ENCODE assay signal across 25 mouse cellular contexts in genomic region chr15:102302542-102302941, GRCm38 (mm10). TPM values are rescaled to one million over a fixed set of nuclear protein-coding genes. Genes with fewer than 3 reads are reported as not detected.
DNase-seq lines count a peak whose midpoint lies in the region; ATAC-seq and TF ChIP-seq lines count a peak whose summit lies in the region.
"Had no signal": no experiment of that assay in that cellular context is flagged by ENCODE, and none has a peak within 500 bp of the region (broad histone marks: within the 10 kb centered on the region; RNA-seq: fewer than 3 reads in every experiment).

No protein-coding gene starts in this region.

- no peak overlapping the region for H3K4me2 ChIP-seq in lung, embryonic 16.5 days (ENCODE audit: low read depth, low read length)
- H3K4me2 ChIP-seq in stomach, postnatal 0 days (replicated peaks; ENCODE audit: low read depth) = no peak overlapping the region
- H3K4me2 ChIP-seq: hindbrain, embryonic 12.5 days; midbrain, embryonic 11.5 days had no signal

- peak; percentile 93 for DNase-seq in heart, embryonic 10.5 days (ENCODE audit: low spot score)
- DNase-seq in heart, adult 8-10 months (ENCODE audit: low spot score) = no peak
- DNase-seq in heart, postnatal 10 days = peak; percentile 68 to 70
- DNase-seq in stomach, postnatal 0 days (ENCODE audit: low spot score) = no peak
- DNase-seq in gastrocnemius, adult 18-20 months (ENCODE audit: low spot score) = no peak
- no peak for DNase-seq in gastrocnemius, adult 2 months
- DNase-seq: adrenal gland, postnatal 36 days; cerebellum, adult 2 months; kidney, adult 18-20 months; layer of hippocampus, postnatal 36 days; left cerebral cortex, postnatal 4 days; liver; retina, postnatal 1 day had no signal

- H3K4me3 ChIP-seq in heart, embryonic 10.5 days = no peak overlapping the region
- H3K4me3 ChIP-seq in lung, embryonic 16.5 days (ENCODE audit: low read length) = no peak overlapping the region
- no peak overlapping the region for H3K4me3 ChIP-seq in stomach, postnatal 0 days (ENCODE audit: low read depth, low read length)
- H3K4me3 ChIP-seq in gastrocnemius, adult 2 months = no peak overlapping the region
- H3K4me3 ChIP-seq: embryonic facial prominence, embryonic 10.5 days; hindbrain, embryonic 12.5 days had no signal

- no peak for TF ChIP-seq EP300 in stomach, postnatal 0 days (optimal IDR thresholded peaks at IDR 0.05)

- peak; percentile 91 for ATAC-seq in lung, embryonic 16.5 days (ENCODE audit: low read depth)
- 0 out of 2 replicates have a peak, but pooled peaks have one; percentile 36 for ATAC-seq in stomach, postnatal 0 days (ENCODE audit: low FRiP score, low TSS enrichment)
- ATAC-seq in megakaryocyte progenitor cell, adult 5-6 weeks (replicated peaks; ENCODE audit: poor library complexity) = no peak
- ATAC-seq: forebrain, embryonic 14.5 days had no signal

- H3K9me3 ChIP-seq in heart, embryonic 10.5 days = no peaks in the 10 kb centered on the region
- no peaks in the 10 kb centered on the region for H3K9me3 ChIP-seq in lung, embryonic 16.5 days (ENCODE audit: control insufficient read depth, low read length)
- H3K9me3 ChIP-seq in stomach, postnatal 0 days (ENCODE audit: control insufficient read depth, low read length) = no peaks in the 10 kb centered on the region
- H3K9me3 ChIP-seq: embryonic facial prominence, embryonic 10.5 days; hindbrain, embryonic 12.5 days had no signal

- intact Hi-C loops in heart, postnatal 10 days (cut with DNase I) = loop anchor here (2.0 kb wide), 1 partner anchor 20 kb away; no protein-coding TSS in a partner anchor
- intact Hi-C loops in gastrocnemius, adult 2 months (cut with DNase I) = no loop called here

- H3K4me1 ChIP-seq in heart, embryonic 10.5 days = peaks cover 3% of the 10 kb centered on the region; the same call in 1 of the 2 replicates
- no peaks in the 10 kb centered on the region for H3K4me1 ChIP-seq in lung, embryonic 16.5 days (replicated peaks; ENCODE audit: control insufficient read depth, insufficient read depth, low read length)
- no peaks in the 10 kb centered on the region for H3K4me1 ChIP-seq in stomach, postnatal 0 days (replicated peaks; ENCODE audit: control insufficient read depth, insufficient read depth)
- H3K4me1 ChIP-seq: hindbrain, embryonic 12.5 days had no signal

- no peak overlapping the region for H3K27ac ChIP-seq in heart, embryonic 10.5 days
- H3K27ac ChIP-seq in lung, embryonic 16.5 days (ENCODE audit: low read length) = no peak overlapping the region
- no peak overlapping the region for H3K27ac ChIP-seq in stomach, postnatal 0 days (replicated peaks)
- H3K27ac ChIP-seq in gastrocnemius, adult 2 months = no peak overlapping the region
- H3K27ac ChIP-seq: embryonic facial prominence, embryonic 10.5 days; hindbrain, embryonic 12.5 days; kidney, postnatal 0 days had no signal

- 39% methylated on average over 6 of the region's 6 CpGs for WGBS in heart, embryonic 10.5 days
- WGBS in lung, embryonic 16.5 days = 59% methylated on average over 6 of the region's 6 CpGs
- WGBS in stomach, postnatal 0 days = 74% methylated on average over 6 of the region's 6 CpGs

- no peak overlapping the region for H3K9ac ChIP-seq in lung, embryonic 16.5 days (ENCODE audit: low read length)
- no peak overlapping the region for H3K9ac ChIP-seq in stomach, postnatal 0 days (ENCODE audit: low read length)
- H3K9ac ChIP-seq: hindbrain, embryonic 12.5 days had no signal

- no peaks in the 10 kb centered on the region for H3K27me3 ChIP-seq in heart, embryonic 10.5 days (ENCODE audit: insufficient read depth, poor library complexity, severe bottlenecking)
- no peaks in the 10 kb centered on the region for H3K27me3 ChIP-seq in lung, embryonic 16.5 days (ENCODE audit: control insufficient read depth, insufficient read depth, low read depth, low read length)
- no peaks in the 10 kb centered on the region for H3K27me3 ChIP-seq in stomach, postnatal 0 days (ENCODE audit: control insufficient read depth, insufficient read depth, low read length)
- H3K27me3 ChIP-seq: CH12.LX; hindbrain, embryonic 12.5 days had no signal

- peaks cover 88% of the 10 kb centered on the region for H3K36me3 ChIP-seq in heart, embryonic 10.5 days
- H3K36me3 ChIP-seq in lung, embryonic 16.5 days (ENCODE audit: control insufficient read depth, insufficient read depth, low read length) = peaks cover 49% of the 10 kb centered on the region
- peaks cover 19% of the 10 kb centered on the region; the same call in 1 of the 2 replicates for H3K36me3 ChIP-seq in stomach, postnatal 0 days (ENCODE audit: control insufficient read depth, insufficient read depth, low read length)

- TF ChIP-seq CTCF in stomach, postnatal 0 days (IDR thresholded peaks at IDR 0.05; ENCODE audit: low read depth) = no peak
- TF ChIP-seq CTCF in gastrocnemius, adult 2 months (IDR thresholded peaks at IDR 0.05) = no peak

RNA-seq across cellular contexts. Expression of gene Espl1, which starts 6.5 kb away (rescaled TPM):
- 35.8 and 40.9 TPM in 2 replicates for polyA plus RNA-seq in heart, embryonic 10.5 days (2016; fragmentation: Nextera tagmentation; extraction: Ambion mirVana)
- 1 to 10 TPM in 1 of 4 experiments, under 1 TPM in 3; 0.38 to 1.1 (median 0.93) TPM for total RNA-seq in heart, adult 8-10 months (2022)
- 10 to 100 TPM in 1 of 2 experiments, 1 to 10 TPM in 1; 7.5 to 10.7 TPM for total RNA-seq in heart, postnatal 10 days (2021)
- 27.3 and 30.6 TPM in 2 replicates for polyA plus RNA-seq in lung, embryonic 16.5 days (2015; fragmentation: Nextera tagmentation; extraction: Ambion mirVana)
- 2.2 and 4.0 TPM in 2 replicates for polyA plus RNA-seq in stomach, postnatal 0 days (2015; fragmentation: Nextera tagmentation; extraction: Ambion mirVana)
- under 1 TPM; 0.21 to 0.36 TPM for total RNA-seq in gastrocnemius, adult 18-20 months (2021)
- under 1 TPM; 0.06 to 0.31 TPM for total RNA-seq in gastrocnemius, adult 2 months (2021)
- 33.9 and 34.8 TPM in 2 replicates for total RNA-seq in megakaryocyte progenitor cell, adult 5-6 weeks (2015)
- total RNA-seq in megakaryocyte progenitor cell, adult 5-6 weeks (2017) = 15.0 and 19.2 TPM in 2 replicates

RNA-seq across cellular contexts. Expression of gene Mfsd5, which starts 23.3 kb away (rescaled TPM):
- 55.7 and 63.4 TPM in 2 replicates for polyA plus RNA-seq in heart, embryonic 10.5 days (2016; fragmentation: Nextera tagmentation; extraction: Ambion mirVana)
- 10 to 100 TPM; 17.4 to 20.8 (median 18.7) TPM for total RNA-seq in heart, adult 8-10 months (2022)
- 10 to 100 TPM; 20.6 to 23.8 TPM for total RNA-seq in heart, postnatal 10 days (2021)
- polyA plus RNA-seq in lung, embryonic 16.5 days (2015; fragmentation: Nextera tagmentation; extraction: Ambion mirVana) = 58.3 and 61.1 TPM in 2 replicates
- 81.6 and 83.6 TPM in 2 replicates for polyA plus RNA-seq in stomach, postnatal 0 days (2015; fragmentation: Nextera tagmentation; extraction: Ambion mirVana)
- total RNA-seq in gastrocnemius, adult 18-20 months (2021) = 10 to 100 TPM; 15.7 to 16.4 TPM
- 10 to 100 TPM; 14.2 TPM for total RNA-seq in gastrocnemius, adult 2 months (2021)
- 28.2 and 33.0 TPM in 2 replicates for total RNA-seq in megakaryocyte progenitor cell, adult 5-6 weeks (2015)
- total RNA-seq in megakaryocyte progenitor cell, adult 5-6 weeks (2017) = 17.8 and 25.5 TPM in 2 replicates

RNA-seq across cellular contexts. Expression of gene Pfdn5, which starts 23.4 kb away (rescaled TPM):
- polyA plus RNA-seq in heart, embryonic 10.5 days (2016; fragmentation: Nextera tagmentation; extraction: Ambion mirVana) = 260 and 282 TPM in 2 replicates
- total RNA-seq in heart, adult 8-10 months (2022) = 100 to 1,000 TPM; 300 to 347 (median 339) TPM
- total RNA-seq in heart, postnatal 10 days (2021) = 100 to 1,000 TPM; 336 to 346 TPM
- polyA plus RNA-seq in lung, embryonic 16.5 days (2015; fragmentation: Nextera tagmentation; extraction: Ambion mirVana) = 390 and 403 TPM in 2 replicates
- 321 and 336 TPM in 2 replicates for polyA plus RNA-seq in stomach, postnatal 0 days (2015; fragmentation: Nextera tagmentation; extraction: Ambion mirVana)
- total RNA-seq in gastrocnemius, adult 18-20 months (2021) = 100 to 1,000 TPM; 264 to 302 TPM
- total RNA-seq in gastrocnemius, adult 2 months (2021) = 100 to 1,000 TPM; 232 to 252 TPM
- total RNA-seq in megakaryocyte progenitor cell, adult 5-6 weeks (2015) = 345 and 346 TPM in 2 replicates
- 343 and 379 TPM in 2 replicates for total RNA-seq in megakaryocyte progenitor cell, adult 5-6 weeks (2017)

RNA-seq across cellular contexts. Expression of gene Myg1, which starts 29.0 kb away (rescaled TPM):
- polyA plus RNA-seq in heart, embryonic 10.5 days (2016; fragmentation: Nextera tagmentation; extraction: Ambion mirVana) = 80.5 and 94.3 TPM in 2 replicates
- total RNA-seq in heart, adult 8-10 months (2022) = 10 to 100 TPM; 23.2 to 24.6 (median 24.5) TPM
- total RNA-seq in heart, postnatal 10 days (2021) = 10 to 100 TPM; 28.3 to 31.5 TPM
- polyA plus RNA-seq in lung, embryonic 16.5 days (2015; fragmentation: Nextera tagmentation; extraction: Ambion mirVana) = 98.3 and 101 TPM in 2 replicates
- 39.7 and 44.8 TPM in 2 replicates for polyA plus RNA-seq in stomach, postnatal 0 days (2015; fragmentation: Nextera tagmentation; extraction: Ambion mirVana)
- total RNA-seq in gastrocnemius, adult 18-20 months (2021) = 10 to 100 TPM; 12.9 to 20.2 TPM
- total RNA-seq in gastrocnemius, adult 2 months (2021) = 10 to 100 TPM; 15.6 to 16.0 TPM
- 26.5 and 28.4 TPM in 2 replicates for total RNA-seq in megakaryocyte progenitor cell, adult 5-6 weeks (2015)
- total RNA-seq in megakaryocyte progenitor cell, adult 5-6 weeks (2017) = 56.4 and 58.5 TPM in 2 replicates

RNA-seq across cellular contexts. Expression of gene Gm9918, which starts 32.2 kb away (rescaled TPM):
- polyA plus RNA-seq in heart, embryonic 10.5 days (2016; fragmentation: Nextera tagmentation; extraction: Ambion mirVana) = 0.23 TPM in 1 of 2 replicates, not detected in the other
- total RNA-seq in heart, adult 8-10 months (2022) = not detected
- total RNA-seq in heart, postnatal 10 days (2021) = not detected
- 0.34 and 0.57 TPM in 2 replicates for polyA plus RNA-seq in lung, embryonic 16.5 days (2015; fragmentation: Nextera tagmentation; extraction: Ambion mirVana)
- polyA plus RNA-seq in stomach, postnatal 0 days (2015; fragmentation: Nextera tagmentation; extraction: Ambion mirVana) = 0.10 and 0.12 TPM in 2 replicates
- total RNA-seq in gastrocnemius, adult 18-20 months (2021) = not detected
- not detected for total RNA-seq in gastrocnemius, adult 2 months (2021)
- not detected in 2 replicates for total RNA-seq in megakaryocyte progenitor cell, adult 5-6 weeks (2015)
- total RNA-seq in megakaryocyte progenitor cell, adult 5-6 weeks (2017) = not detected in 2 replicates
- total RNA-seq: adrenal gland, postnatal 36 days; CH12.LX; common myeloid progenitor, adult 5-6 weeks; gastrocnemius, postnatal 4 days; layer of hippocampus, postnatal 36 days; left cerebral cortex, postnatal 4 days; MEL had no signal
- polyA plus RNA-seq: forebrain, embryonic 14.5 days; liver, embryonic 16.5 days had no signal

Comparison
In these comparisons a context has a peak if more than half of its experiments do, and no peak if none do; other contexts are left out.
1. DNase-seq: peak in heart, embryonic 10.5 days (single experiment) and heart, postnatal 10 days (2 of 2); none in heart, adult 8-10 months (single experiment), stomach, postnatal 0 days (single experiment), gastrocnemius, adult 18-20 months (single experiment) and gastrocnemius, adult 2 months (single experiment).
2. RNA of gene Espl1, which starts 6.5 kb away (total RNA-seq): 15.0 to 34.8 TPM in megakaryocyte progenitor cell, adult 5-6 weeks and 7.5 to 10.7 TPM in heart, postnatal 10 days; 0.38 to 1.1 TPM in heart, adult 8-10 months, 0.21 to 0.36 TPM in gastrocnemius, adult 18-20 months and 0.06 to 0.31 TPM in gastrocnemius, adult 2 months; every median in the first group is over 4 times any median in the second.